Comparison of ENCODE assay signal across 8 mouse cellular contexts in genomic region chr1:153846867-153847266, GRCm38 (mm10). TPM values are rescaled to one million over a fixed set of nuclear protein-coding genes. Genes with fewer than 3 reads are reported as not detected.
DNase-seq lines count a peak whose midpoint lies in the region; ATAC-seq and TF ChIP-seq lines count a peak whose summit lies in the region.
"Had no signal": no experiment of that assay in that cellular context is flagged by ENCODE, and none has a peak within 500 bp of the region (broad histone marks: within the 10 kb centered on the region; RNA-seq: fewer than 3 reads in every experiment).

No protein-coding gene starts in this region.

- H3K27me3 ChIP-seq in limb, embryonic 14.5 days (ENCODE audit: control insufficient read depth, insufficient read depth, low read length), result no peaks in the 10 kb centered on the region
- H3K27me3 ChIP-seq in limb, embryonic 10.5 days (ENCODE audit: low read depth, poor library complexity, severe bottlenecking), result no peaks in the 10 kb centered on the region
- no peaks in the 10 kb centered on the region for H3K27me3 ChIP-seq in embryonic facial prominence, embryonic 14.5 days (replicated peaks; ENCODE audit: control insufficient read depth, insufficient read depth, low read length)

- no peak overlapping the region for H3K4me3 ChIP-seq in limb, embryonic 14.5 days (replicated peaks; ENCODE audit: low read length)
- no peak overlapping the region for H3K4me3 ChIP-seq in limb, embryonic 10.5 days
- H3K4me3 ChIP-seq in embryonic facial prominence, embryonic 14.5 days (ENCODE audit: low read depth, low read length), result no peak overlapping the region

- no peaks in the 10 kb centered on the region for H3K36me3 ChIP-seq in limb, embryonic 14.5 days (ENCODE audit: control insufficient read depth, insufficient read depth, low read length)
- H3K36me3 ChIP-seq in limb, embryonic 10.5 days, result no peaks in the 10 kb centered on the region
- H3K36me3 ChIP-seq in embryonic facial prominence, embryonic 14.5 days (ENCODE audit: control insufficient read depth, insufficient read depth, low read length), result no peaks in the 10 kb centered on the region

- H3K9me3 ChIP-seq in limb, embryonic 14.5 days (ENCODE audit: control insufficient read depth, low read length), result no peaks in the 10 kb centered on the region
- no peaks in the 10 kb centered on the region for H3K9me3 ChIP-seq in limb, embryonic 10.5 days (replicated peaks)
- no peaks in the 10 kb centered on the region for H3K9me3 ChIP-seq in embryonic facial prominence, embryonic 14.5 days (ENCODE audit: control insufficient read depth, low read length)

- H3K4me1 ChIP-seq in limb, embryonic 14.5 days (ENCODE audit: control insufficient read depth, insufficient read depth, low read length), result no peaks in the 10 kb centered on the region
- H3K4me1 ChIP-seq in limb, embryonic 10.5 days, result peaks cover 8% of the 10 kb centered on the region; the same call in 1 of the 2 replicates
- no peaks in the 10 kb centered on the region for H3K4me1 ChIP-seq in embryonic facial prominence, embryonic 14.5 days (ENCODE audit: control insufficient read depth, insufficient read depth, low read length)

- no peak overlapping the region for H3K9ac ChIP-seq in limb, embryonic 14.5 days (ENCODE audit: low read depth, low read length, severe bottlenecking)
- H3K9ac ChIP-seq in embryonic facial prominence, embryonic 14.5 days (ENCODE audit: low read depth, low read length), result no peak overlapping the region

- 33% methylated on average over 6 of the region's 6 CpGs for WGBS in limb, embryonic 14.5 days
- WGBS in limb, embryonic 10.5 days, result 35% methylated on average over 6 of the region's 6 CpGs
- WGBS in embryonic facial prominence, embryonic 14.5 days, result 27% methylated on average over 6 of the region's 6 CpGs

- peak; percentile 55 for DNase-seq in limb, embryonic 14.5 days (ENCODE audit: low spot score)
- no peak for DNase-seq in limb, embryonic 10.5 days (ENCODE audit: low spot score)
- peak; percentile 45 for DNase-seq in NIH3T3 (ENCODE audit: low read depth)
- DNase-seq in embryonic facial prominence, embryonic 14.5 days (ENCODE audit: low spot score), result peak; percentile 81
- peak; percentile 20 for DNase-seq in neural tube, embryonic 10.5 days (ENCODE audit: extremely low spot score, low spot score)
- DNase-seq in adrenal gland, postnatal 14 days, result no peak
- DNase-seq in cerebellum, adult 11-12 months, result no peak

- H3K4me2 ChIP-seq in limb, embryonic 14.5 days (replicated peaks; ENCODE audit: low read depth, low read length, severe bottlenecking), result no peak overlapping the region
- H3K4me2 ChIP-seq in embryonic facial prominence, embryonic 14.5 days (ENCODE audit: low read depth, low read length), result no peak overlapping the region

- ATAC-seq in limb, embryonic 14.5 days (ENCODE audit: low FRiP score, low read depth), result no peak
- ATAC-seq in embryonic facial prominence, embryonic 14.5 days (ENCODE audit: low read depth), result no peak

- no peak overlapping the region for H3K27ac ChIP-seq in limb, embryonic 14.5 days (replicated peaks; ENCODE audit: low read depth, low read length)
- no peak overlapping the region for H3K27ac ChIP-seq in limb, embryonic 10.5 days
- no peak overlapping the region for H3K27ac ChIP-seq in embryonic facial prominence, embryonic 14.5 days (replicated peaks; ENCODE audit: low read depth, low read length)

- no peak for TF ChIP-seq POLR2A in limb, embryonic 14.5 days (IDR thresholded peaks at IDR 0.05; ENCODE audit: borderline replicate concordance, extremely low read depth, insufficient read depth, insufficient read length)

RNA-seq across cellular contexts. Expression of gene Rgsl1, which starts 2.9 kb away (rescaled TPM):
- polyA plus RNA-seq in limb, embryonic 14.5 days (2012; rRNA removed), result 0.13 and 0.15 TPM in 2 replicates
- not detected in 2 replicates for polyA plus RNA-seq in limb, embryonic 14.5 days (2014; fragmentation: Nextera tagmentation; extraction: Ambion mirVana)
- not detected in 2 replicates for polyA plus RNA-seq in limb, embryonic 10.5 days (2016; fragmentation: Nextera tagmentation; extraction: Ambion mirVana)
- 0.14 and 0.26 TPM in 2 replicates for polyA plus RNA-seq in embryonic facial prominence, embryonic 14.5 days (2014; fragmentation: Nextera tagmentation; extraction: Ambion mirVana)
- 0.30 TPM in 1 of 2 replicates, not detected in the other for total RNA-seq in adrenal gland, postnatal 14 days (2021)
- total RNA-seq: heart, postnatal 36 days had no signal

RNA-seq across cellular contexts. Expression of gene Teddm1b, which starts 27.3 kb away (rescaled TPM):
- polyA plus RNA-seq in limb, embryonic 14.5 days (2012; rRNA removed), result not detected in 2 replicates
- polyA plus RNA-seq in limb, embryonic 14.5 days (2014; fragmentation: Nextera tagmentation; extraction: Ambion mirVana), result 0.22 and 0.23 TPM in 2 replicates
- polyA plus RNA-seq in limb, embryonic 10.5 days (2016; fragmentation: Nextera tagmentation; extraction: Ambion mirVana), result 0.64 and 2.1 TPM in 2 replicates
- 0.18 and 0.19 TPM in 2 replicates for polyA plus RNA-seq in embryonic facial prominence, embryonic 14.5 days (2014; fragmentation: Nextera tagmentation; extraction: Ambion mirVana)
- total RNA-seq in adrenal gland, postnatal 14 days (2021), result not detected in 2 replicates
- total RNA-seq: heart, postnatal 36 days had no signal

RNA-seq across cellular contexts. Expression of gene Teddm1a, which starts 44.7 kb away (rescaled TPM):
- not detected in 2 replicates for polyA plus RNA-seq in limb, embryonic 14.5 days (2012; rRNA removed)
- not detected in 2 replicates for polyA plus RNA-seq in limb, embryonic 14.5 days (2014; fragmentation: Nextera tagmentation; extraction: Ambion mirVana)
- not detected in 2 replicates for polyA plus RNA-seq in limb, embryonic 10.5 days (2016; fragmentation: Nextera tagmentation; extraction: Ambion mirVana)
- not detected in 2 replicates for polyA plus RNA-seq in embryonic facial prominence, embryonic 14.5 days (2014; fragmentation: Nextera tagmentation; extraction: Ambion mirVana)
- total RNA-seq in adrenal gland, postnatal 14 days (2021), result not detected in 2 replicates
- total RNA-seq: heart, postnatal 36 days had no signal

RNA-seq across cellular contexts. Expression of gene Glul, which starts 52.9 kb away (rescaled TPM):
- polyA plus RNA-seq in limb, embryonic 14.5 days (2012; rRNA removed), result 88.6 and 93.4 TPM in 2 replicates
- 92.9 and 94.2 TPM in 2 replicates for polyA plus RNA-seq in limb, embryonic 14.5 days (2014; fragmentation: Nextera tagmentation; extraction: Ambion mirVana)
- 122 and 125 TPM in 2 replicates for polyA plus RNA-seq in limb, embryonic 10.5 days (2016; fragmentation: Nextera tagmentation; extraction: Ambion mirVana)
- 97.5 and 104 TPM in 2 replicates for polyA plus RNA-seq in embryonic facial prominence, embryonic 14.5 days (2014; fragmentation: Nextera tagmentation; extraction: Ambion mirVana)
- total RNA-seq in adrenal gland, postnatal 14 days (2021), result 950 and 1,478 TPM in 2 replicates

RNA-seq across cellular contexts. Expression of gene Teddm2, which starts 53.2 kb away (rescaled TPM):
- polyA plus RNA-seq in limb, embryonic 14.5 days (2012; rRNA removed), result 0.24 and 0.58 TPM in 2 replicates
- polyA plus RNA-seq in limb, embryonic 14.5 days (2014; fragmentation: Nextera tagmentation; extraction: Ambion mirVana), result 0.54 and 0.62 TPM in 2 replicates
- 0.69 and 0.74 TPM in 2 replicates for polyA plus RNA-seq in limb, embryonic 10.5 days (2016; fragmentation: Nextera tagmentation; extraction: Ambion mirVana)
- polyA plus RNA-seq in embryonic facial prominence, embryonic 14.5 days (2014; fragmentation: Nextera tagmentation; extraction: Ambion mirVana), result 0.77 and 0.97 TPM in 2 replicates
- 0.26 and 0.53 TPM in 2 replicates for total RNA-seq in adrenal gland, postnatal 14 days (2021)

Comparison
In these comparisons a context has a peak if more than half of its experiments do, and no peak if none do; other contexts are left out.
1. DNase-seq: peak in limb, embryonic 14.5 days (single experiment), NIH3T3 (single experiment), embryonic facial prominence, embryonic 14.5 days (single experiment) and neural tube, embryonic 10.5 days (single experiment); none in limb, embryonic 10.5 days (single experiment), adrenal gland, postnatal 14 days (single experiment) and cerebellum, adult 11-12 months (single experiment).